Mouse (Mus musculus): ENCODE measurements around the gene Eci1. TPM values are rescaled to one million over a fixed set of nuclear protein-coding genes. Genes with fewer than 3 reads are reported as not detected.
A peak's percentile ranks its signal among the peaks of the same experiment; 100 is the strongest.
"Not testable (repeated sequence)": the region's sequence is repeated elsewhere in the genome, so short reads cannot be mapped to it uniquely, and the experiment has no call there.

The Eci1 gene
- polyA plus RNA-seq, 1 experiment: 31.4 TPM

DNA sequence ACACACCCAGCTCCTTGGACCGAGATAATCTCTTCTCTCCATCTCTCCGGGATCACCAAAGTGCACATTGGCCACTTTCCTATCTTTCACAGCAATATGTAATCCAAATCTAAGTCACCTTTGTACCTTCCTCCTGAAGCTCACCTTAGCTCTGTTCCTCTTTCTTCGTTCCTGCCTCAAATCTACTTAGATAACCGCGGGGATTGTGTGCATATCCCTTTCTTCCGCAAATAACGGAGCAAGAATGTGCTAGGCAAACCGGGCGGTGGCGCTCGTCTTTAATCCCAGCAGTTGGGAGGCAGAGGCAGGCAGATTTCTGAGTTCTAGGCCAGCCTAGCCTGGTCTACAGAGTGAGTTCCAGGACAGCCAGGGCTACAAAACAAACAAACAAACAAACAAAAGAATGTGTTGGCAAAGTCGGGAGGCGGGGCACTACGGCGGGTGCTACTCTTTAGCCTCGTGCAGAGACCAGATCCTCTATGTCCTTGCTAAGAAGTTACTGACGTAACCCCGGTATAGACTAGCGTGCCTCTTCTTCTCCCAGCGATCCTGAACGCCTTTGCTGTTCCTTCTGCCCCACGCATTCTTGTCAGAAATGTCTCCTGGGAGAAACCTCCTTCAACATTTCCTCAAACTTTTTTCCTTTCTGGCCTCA, 12.8 kb upstream of the Eci1 start:
- Histone ChIP-seq H3K4me3 (ENCODE audit: insufficient read depth, low read length) (peak overlapping the region; percentile 76), H3K4me1 (ENCODE audit: control insufficient read depth, insufficient read depth, low read length) (peaks cover 10% of the 10 kb centered on the region; the same call in 1 of the 2 replicates), H3K27ac (ENCODE audit: insufficient read depth, low read length) (peak overlapping the region; percentile 62)
- TF ChIP-seq POLR2A (IDR thresholded peaks at IDR 0.05; ENCODE audit: low read depth, low read length) (no peak), CTCF (IDR thresholded peaks at IDR 0.05; ENCODE audit: borderline replicate concordance, insufficient read depth, low read length) (no peak)

DNA sequence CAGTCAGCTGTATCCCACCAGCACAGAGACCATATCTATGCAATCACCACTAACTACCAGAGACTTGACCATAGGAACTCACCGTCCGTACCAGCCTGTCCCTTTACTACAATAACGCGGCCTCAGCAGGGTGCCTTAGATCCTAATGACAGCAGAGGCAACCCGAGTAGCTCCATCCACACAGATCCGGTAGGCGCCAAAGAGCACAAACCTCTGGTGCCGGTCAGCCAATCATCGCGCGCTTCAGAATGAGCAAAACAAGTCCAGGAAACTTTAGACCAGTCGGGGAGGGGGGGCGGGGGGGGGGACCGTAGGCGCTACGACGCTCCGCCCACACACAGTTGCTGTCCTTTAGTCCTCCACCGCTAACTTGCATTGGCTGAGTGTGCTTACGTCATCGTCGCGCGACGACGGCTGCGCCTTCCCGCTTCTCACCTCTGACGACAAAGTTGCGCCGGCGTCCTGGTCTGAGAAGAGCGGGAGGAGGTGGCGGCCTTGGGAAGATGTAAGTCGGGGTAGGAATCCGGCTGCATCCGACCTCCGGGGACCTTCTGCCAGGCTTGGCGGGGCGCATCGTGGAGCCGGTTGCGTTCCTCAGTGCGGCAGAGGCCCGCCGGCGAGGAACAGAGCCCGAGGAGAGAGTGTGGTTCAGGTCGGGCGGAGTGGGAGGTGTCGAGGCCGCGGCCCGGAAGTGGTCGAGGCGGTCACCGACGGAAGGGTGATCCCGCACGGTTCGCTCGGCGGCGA, 12.0 kb upstream of the Eci1 start, which contains the start of gene Rnps1:
Rnps1 (plus strand) TSS at position 336 of the 747 bp plus-strand sequence.
- TF ChIP-seq POLR2A (IDR thresholded peaks at IDR 0.05; ENCODE audit: low read depth, low read length): peak; percentile 65
- no peak for TF ChIP-seq CTCF (IDR thresholded peaks at IDR 0.05; ENCODE audit: borderline replicate concordance, insufficient read depth, low read length)
- Histone ChIP-seq H3K27ac (ENCODE audit: insufficient read depth, low read length) (peak within 1 kb of the TSS; percentile 89), H3K4me1 (ENCODE audit: control insufficient read depth, insufficient read depth, low read length) (peaks cover 10% of the 10 kb centered on the region; the same call in 1 of the 2 replicates), H3K4me3 (ENCODE audit: insufficient read depth, low read length) (peak within 1 kb of the TSS; percentile 98)

DNA sequence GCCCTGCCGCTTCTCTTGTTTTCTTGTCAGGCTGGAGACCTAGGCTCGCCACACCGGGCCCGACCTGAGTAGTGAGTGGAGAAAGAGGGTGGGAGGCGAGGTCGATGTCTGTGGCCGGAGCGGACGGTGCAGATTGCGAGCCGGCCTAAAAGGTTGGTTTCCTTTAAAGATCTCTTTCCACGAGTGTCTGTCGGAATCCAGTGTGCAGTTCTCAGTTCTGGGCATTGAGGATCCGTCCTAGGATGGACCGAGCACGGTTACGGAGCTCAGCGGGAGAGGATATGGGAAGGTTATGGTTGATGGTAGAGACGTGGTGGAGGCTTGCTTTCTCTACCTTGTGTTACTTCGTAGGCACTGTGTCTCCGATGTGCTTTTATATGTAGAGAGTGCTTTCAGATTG, 11.4 kb upstream of the Eci1 start:
- TF ChIP-seq POLR2A (IDR thresholded peaks at IDR 0.05; ENCODE audit: low read depth, low read length): no peak
- no peak for TF ChIP-seq CTCF (IDR thresholded peaks at IDR 0.05; ENCODE audit: borderline replicate concordance, insufficient read depth, low read length)
- peak overlapping the region; percentile 89 for H3K27ac ChIP-seq (ENCODE audit: insufficient read depth, low read length)
- peaks cover 10% of the 10 kb centered on the region; the same call in 1 of the 2 replicates for H3K4me1 ChIP-seq (ENCODE audit: control insufficient read depth, insufficient read depth, low read length)
- H3K4me3 ChIP-seq (ENCODE audit: insufficient read depth, low read length): peak overlapping the region; percentile 98

DNA sequence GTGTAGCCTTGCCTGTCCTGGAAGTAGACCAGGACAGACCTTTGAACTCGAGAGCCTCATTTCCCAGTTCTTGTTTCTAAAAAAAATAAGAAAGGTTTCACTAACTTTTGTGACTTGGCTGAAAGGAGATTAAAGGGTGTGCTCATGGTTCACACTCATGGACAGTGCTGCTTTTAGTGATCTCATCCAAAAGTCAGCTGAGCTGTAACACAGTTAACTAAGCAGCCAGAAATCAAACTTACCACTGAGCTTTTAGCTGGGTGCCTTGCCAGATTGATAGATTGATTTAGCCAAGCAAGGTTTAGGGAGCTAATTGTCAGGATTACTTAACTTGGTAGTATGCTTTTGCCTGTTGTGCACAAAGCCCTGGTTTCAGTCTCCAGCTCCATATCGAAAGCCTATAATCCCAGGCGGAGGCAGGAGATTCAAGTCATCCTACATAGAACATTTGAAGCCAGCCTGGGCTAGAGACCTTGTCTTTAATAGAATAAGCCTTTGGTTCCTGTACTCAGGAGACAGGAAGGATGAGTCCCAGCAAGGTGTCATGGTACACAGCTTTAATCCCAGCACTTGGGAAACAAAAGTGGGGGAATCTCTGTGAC, 10.3 kb upstream of the Eci1 start:
- Histone ChIP-seq H3K27ac (ENCODE audit: insufficient read depth, low read length) (no peak overlapping the region), H3K4me3 (ENCODE audit: insufficient read depth, low read length) (peak overlapping the region; percentile 98), H3K4me1 (ENCODE audit: control insufficient read depth, insufficient read depth, low read length) (peaks cover 10% of the 10 kb centered on the region; the same call in 1 of the 2 replicates)
- no peak for TF ChIP-seq POLR2A (IDR thresholded peaks at IDR 0.05; ENCODE audit: low read depth, low read length)
- TF ChIP-seq CTCF (IDR thresholded peaks at IDR 0.05; ENCODE audit: borderline replicate concordance, insufficient read depth, low read length): no peak

DNA sequence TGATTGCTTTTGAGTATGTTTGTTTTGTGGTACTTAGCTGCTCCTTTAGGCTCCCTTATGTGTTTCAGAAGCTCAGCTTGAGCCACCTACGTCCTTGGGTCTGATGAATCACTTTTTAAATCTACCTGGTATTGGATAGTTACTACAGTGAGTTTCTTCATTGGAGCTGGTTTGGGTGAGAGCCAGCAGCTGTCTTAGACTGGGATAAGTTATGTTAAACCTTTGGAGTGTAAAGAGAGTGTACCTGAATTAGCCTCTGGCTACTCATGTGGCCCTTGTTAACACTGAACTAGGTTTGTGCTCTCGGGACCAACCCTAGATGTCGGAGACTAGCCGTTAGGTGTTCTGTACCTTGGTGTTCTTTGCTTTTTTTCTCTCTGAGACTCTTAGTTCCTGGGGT, 3.3 kb upstream of the Eci1 start:
- TF ChIP-seq CTCF (IDR thresholded peaks at IDR 0.05; ENCODE audit: borderline replicate concordance, insufficient read depth, low read length): no peak
- TF ChIP-seq POLR2A (IDR thresholded peaks at IDR 0.05; ENCODE audit: low read depth, low read length): no peak
- no peak overlapping the region for H3K27ac ChIP-seq (ENCODE audit: insufficient read depth, low read length)
- no peaks in the 10 kb centered on the region for H3K4me1 ChIP-seq (ENCODE audit: control insufficient read depth, insufficient read depth, low read length)
- no peak overlapping the region for H3K4me3 ChIP-seq (ENCODE audit: insufficient read depth, low read length)

DNA sequence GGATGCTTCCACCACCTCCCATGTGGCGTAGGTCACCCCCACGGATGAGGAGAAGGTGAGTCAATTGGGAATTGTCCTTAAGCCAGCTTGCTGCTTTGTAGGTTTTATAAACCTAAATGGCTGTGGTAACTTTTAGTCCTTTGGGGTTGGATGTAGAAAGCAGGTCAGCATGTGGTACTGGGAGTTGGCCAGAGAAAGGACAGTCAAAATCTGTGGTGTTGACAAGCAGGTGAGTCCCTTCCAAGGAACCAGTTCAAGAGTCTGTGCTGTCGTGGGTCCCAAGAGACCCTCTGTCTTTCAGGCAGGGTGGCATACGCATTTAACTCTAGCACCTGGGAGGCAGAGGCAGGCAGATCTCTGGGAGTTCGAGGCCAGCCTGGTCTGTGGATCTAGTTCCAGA, 2.0 kb upstream of the Eci1 start:
- TF ChIP-seq POLR2A (IDR thresholded peaks at IDR 0.05; ENCODE audit: low read depth, low read length) (no peak), CTCF (IDR thresholded peaks at IDR 0.05; ENCODE audit: borderline replicate concordance, insufficient read depth, low read length) (no peak)
- no peaks in the 10 kb centered on the region for H3K4me1 ChIP-seq (ENCODE audit: control insufficient read depth, insufficient read depth, low read length)
- H3K27ac ChIP-seq (ENCODE audit: insufficient read depth, low read length): no peak overlapping the region
- H3K4me3 ChIP-seq (ENCODE audit: insufficient read depth, low read length): no peak overlapping the region

DNA sequence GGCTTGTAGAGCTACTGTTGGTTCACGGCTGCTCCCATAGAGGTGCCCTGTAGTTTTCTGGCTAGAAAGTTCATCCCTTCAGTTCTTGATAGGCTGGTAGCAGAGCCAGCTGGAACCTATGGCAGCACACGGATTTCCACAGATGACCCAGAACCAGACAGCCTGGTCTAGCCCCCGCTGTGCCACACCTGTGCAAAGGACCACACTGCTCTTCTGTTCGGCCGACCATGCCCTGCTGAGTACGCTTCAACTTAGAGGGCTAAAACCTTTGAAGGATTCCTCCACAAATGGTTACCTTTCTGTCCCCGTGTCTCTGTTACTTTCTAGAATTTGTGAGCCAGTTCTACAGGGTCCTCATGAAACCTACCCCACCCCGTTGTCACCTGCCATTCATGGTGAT, 1.1 kb upstream of the Eci1 start:
- H3K27ac ChIP-seq (ENCODE audit: insufficient read depth, low read length); H3K4me3 ChIP-seq (ENCODE audit: insufficient read depth, low read length); H3K4me1 ChIP-seq (ENCODE audit: control insufficient read depth, insufficient read depth, low read length): not testable (repeated sequence)

DNA sequence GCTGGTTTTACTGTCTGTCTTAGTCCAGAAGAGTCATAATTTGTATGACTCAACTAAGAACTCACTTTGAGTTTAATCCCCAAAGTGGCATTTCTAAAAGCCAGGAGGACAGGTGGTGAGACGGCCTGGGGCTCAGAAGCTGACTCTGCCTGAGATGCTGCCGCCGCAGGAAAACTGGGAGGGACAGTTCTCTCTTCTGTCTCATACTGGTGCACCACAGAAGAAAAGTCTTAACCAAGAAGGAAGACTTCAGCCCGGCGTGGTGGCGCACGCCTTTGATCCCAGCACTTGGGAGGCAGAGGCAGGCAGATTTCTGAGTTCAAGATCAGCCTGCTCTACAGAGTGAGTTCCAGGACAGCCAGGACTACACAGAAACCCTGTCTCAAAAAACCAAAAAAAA, 536 bp upstream of the Eci1 start:
- Histone ChIP-seq H3K4me3 (ENCODE audit: insufficient read depth, low read length) (no peak overlapping the region), H3K4me1 (ENCODE audit: control insufficient read depth, insufficient read depth, low read length) (no peaks in the 10 kb centered on the region), H3K27ac (ENCODE audit: insufficient read depth, low read length) (no peak overlapping the region)
- no peak for TF ChIP-seq CTCF (IDR thresholded peaks at IDR 0.05; ENCODE audit: borderline replicate concordance, insufficient read depth, low read length)
- TF ChIP-seq POLR2A (IDR thresholded peaks at IDR 0.05; ENCODE audit: low read depth, low read length): no peak

DNA sequence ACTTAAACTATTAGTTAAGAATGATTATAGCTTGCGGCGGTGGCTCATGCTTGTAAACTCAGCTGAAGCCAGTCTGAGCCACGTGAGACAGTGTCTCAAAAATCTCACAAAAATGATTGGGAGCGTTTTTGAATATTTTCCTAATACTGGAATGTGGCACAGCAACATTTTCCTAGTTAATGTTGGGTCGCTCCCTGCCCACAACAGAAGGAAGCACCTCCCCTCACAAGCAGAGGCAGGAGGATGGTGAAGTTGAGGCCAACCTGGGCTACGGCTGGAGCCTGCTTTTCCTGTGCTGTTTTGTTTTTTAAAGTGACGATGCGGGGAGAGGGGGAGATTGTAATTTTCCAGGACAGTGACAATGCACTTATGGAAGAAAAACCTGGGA, 723 bp downstream of the Eci1 start:
- TF ChIP-seq POLR2A (IDR thresholded peaks at IDR 0.05; ENCODE audit: low read depth, low read length) (no peak), CTCF (IDR thresholded peaks at IDR 0.05; ENCODE audit: borderline replicate concordance, insufficient read depth, low read length) (no peak)
- peak overlapping the region; percentile 72 for H3K4me3 ChIP-seq (ENCODE audit: insufficient read depth, low read length)
- H3K4me1 ChIP-seq (ENCODE audit: control insufficient read depth, insufficient read depth, low read length): no peaks in the 10 kb centered on the region
- H3K27ac ChIP-seq (ENCODE audit: insufficient read depth, low read length): peak overlapping the region; percentile 90

Measured in embryonic fibroblast, embryonic 13.5 days (primary cell).